Mouse (Mus musculus) ES-E14 (cell line): ENCODE data around the gene Fam71a.

Source experiments
- HCFC1 ChIP-seq: IDR thresholded peaks from 2 replicates; pipeline ENCODE4 v1.6.1; 2012; ENCODE audit warnings: low read length, inconsistent platforms, borderline replicate concordance; ENCODE audit not compliant: insufficient read depth
- MAFK ChIP-seq: IDR thresholded peaks from 2 replicates; pipeline ENCODE4 v1.6.1; 2014; ENCODE audit warnings: mild to moderate bottlenecking, low read depth, low read length, inconsistent platforms; ENCODE audit not compliant: insufficient read depth
- ZC3H11A ChIP-seq: IDR thresholded peaks from 2 replicates; pipeline ENCODE4 v1.6.1; 2012; ENCODE audit warnings: low read depth, mild to moderate bottlenecking, inconsistent platforms, low read length, borderline replicate concordance
- ZNF384 ChIP-seq: IDR thresholded peaks from 2 replicates; pipeline ENCODE4 v1.6.1; 2012; ENCODE audit warnings: low read depth, low read length, inconsistent platforms

GRCm38 (mm10) chr1:191131692-191132091 is 32.9 kb downstream of the Fam71a start:
- no peak for TF ChIP-seq ZNF384
- no peak for TF ChIP-seq HCFC1
- TF ChIP-seq ZC3H11A: no peak
- no peak for TF ChIP-seq MAFK
